Mouse (Mus musculus): Measurements from ENCODE around the gene Nek4. TPM values are rescaled to one million over a fixed set of nuclear protein-coding genes. Genes with fewer than 3 reads are reported as not detected.

Gene Nek4
- total RNA-seq, 2 experiments from 2014 or later, result 5.6 to 6.4 TPM

Other genes starting within 250 kb of the Nek4 start
- 10 to 100 TPM; 15.1 to 16.8 TPM for gene Sfmbt1, start 236.5 kb upstream of the Nek4 start, total RNA-seq (2021)
- 10 to 100 TPM; 13.0 to 15.7 TPM for gene Tmem110, start 125.8 kb upstream of the Nek4 start, total RNA-seq (2021)
- gene Mustn1, start 72.2 kb upstream of the Nek4 start, total RNA-seq (2021), result 100 to 1,000 TPM; 154 to 180 TPM
- gene Itih4, start 64.9 kb upstream of the Nek4 start, total RNA-seq (2021), result 1 to 10 TPM in 1 of 2 experiments, under 1 TPM in 1; 0.86 to 4.6 TPM
- 1 to 10 TPM; 1.3 to 4.9 TPM for gene Itih3, start 27.6 kb upstream of the Nek4 start, total RNA-seq (2021)
- gene Itih1, start 8.1 kb upstream of the Nek4 start, total RNA-seq (2021), result 1 to 10 TPM in 1 of 2 experiments, under 1 TPM in 1; 0.22 to 1.1 TPM
- gene Glt8d1, start 50.0 kb downstream of the Nek4 start, total RNA-seq (2021), result 10 to 100 TPM; 34.1 to 38.6 TPM
- 100 to 1,000 TPM; 167 to 184 TPM for gene Spcs1, start 50.3 kb downstream of the Nek4 start, total RNA-seq (2021)
- gene Pbrm1, start 67.8 kb downstream of the Nek4 start, total RNA-seq (2021), result 10 to 100 TPM; 94.3 to 94.4 TPM
- gene Gnl3, start 67.8 kb downstream of the Nek4 start, total RNA-seq (2021), result 10 to 100 TPM; 46.4 to 60.3 TPM
- 10 to 100 TPM; 44.1 to 49.5 TPM for gene Smim4, start 177.6 kb downstream of the Nek4 start, total RNA-seq (2021)
- gene Nt5dc2, start 179.7 kb downstream of the Nek4 start, total RNA-seq (2021), result 10 to 100 TPM; 33.9 to 35.4 TPM
- 100 to 1,000 TPM in 1 of 2 experiments, 10 to 100 TPM in 1; 89.8 to 101 TPM for gene Stab1, start 217.3 kb downstream of the Nek4 start, total RNA-seq (2021)